Mouse (Mus musculus) hindbrain, embryonic 12.5 days (tissue): ENCODE data around the gene Kxd1. TPM values are rescaled to one million over a fixed set of nuclear protein-coding genes. Genes with fewer than 3 reads are reported as not detected.

ENCODE experiments used
- ATAC-seq: fragments of 200-750 bp; cut with Nextera tagmentation; 2 replicates; pipeline ENCODE4 v1.8.0; 2017; ENCODE audit warnings: moderate TSS enrichment; ENCODE audit not compliant: low FRiP score
- H3K27ac ChIP-seq: fragments of 300-500 bp; sonication (generic); 2 replicates; pipeline ENCODE4 v1.5.1; 2016; ENCODE audit warnings: mild to moderate bottlenecking
- H3K27me3 ChIP-seq: fragments of 300-500 bp; sonication (generic); 2 replicates; pipeline ENCODE4 v1.6.1; 2016; ENCODE audit warnings: mild to moderate bottlenecking
- H3K36me3 ChIP-seq: fragments of 300-500 bp; sonication (generic); 2 replicates; pipeline ENCODE4 v1.6.1; 2016; ENCODE audit warnings: mild to moderate bottlenecking
- H3K4me1 ChIP-seq: fragments of 300-500 bp; sonication (generic); 2 replicates; pipeline ENCODE4 v1.6.1; 2016
- H3K4me2 ChIP-seq: fragments of 300-500 bp; sonication (generic); replicated peaks from 2 replicates; pipeline ENCODE4 v1.6.1; 2016; ENCODE audit warnings: mild to moderate bottlenecking
- H3K4me3 ChIP-seq: fragments of 300-500 bp; sonication (generic); 2 replicates; pipeline ENCODE4 v1.5.1; 2016; ENCODE audit warnings: mild to moderate bottlenecking
- H3K9ac ChIP-seq: fragments of 300-500 bp; sonication (generic); 2 replicates; pipeline ENCODE4 v1.6.1; 2016; ENCODE audit warnings: mild to moderate bottlenecking, moderate library complexity
- H3K9me3 ChIP-seq: fragments of 300-500 bp; sonication (generic); replicated peaks from 2 replicates; pipeline ENCODE4 v1.6.1; 2016; ENCODE audit warnings: mild to moderate bottlenecking
- WGBS: fragments of 180-500 bp; shearing (Covaris S2); methylation state at CpG from one replicate; pipeline ENCODE4 v1.1.7; 2016; 5-methylcytosine and 5-hydroxymethylcytosine counted together
- polyA plus RNA-seq: library from polyadenylated mRNA; unstranded; fragments of >200 nt; fragmentation: Nextera tagmentation; extraction: Ambion mirVana; gene quantifications from 2 replicates; pipeline ENCODE4 v1.2.1, GENCODE M21; 2016

Gene Kxd1
- polyA plus RNA-seq, 1 experiment from 2014 or later = 48.5 TPM

DNA sequence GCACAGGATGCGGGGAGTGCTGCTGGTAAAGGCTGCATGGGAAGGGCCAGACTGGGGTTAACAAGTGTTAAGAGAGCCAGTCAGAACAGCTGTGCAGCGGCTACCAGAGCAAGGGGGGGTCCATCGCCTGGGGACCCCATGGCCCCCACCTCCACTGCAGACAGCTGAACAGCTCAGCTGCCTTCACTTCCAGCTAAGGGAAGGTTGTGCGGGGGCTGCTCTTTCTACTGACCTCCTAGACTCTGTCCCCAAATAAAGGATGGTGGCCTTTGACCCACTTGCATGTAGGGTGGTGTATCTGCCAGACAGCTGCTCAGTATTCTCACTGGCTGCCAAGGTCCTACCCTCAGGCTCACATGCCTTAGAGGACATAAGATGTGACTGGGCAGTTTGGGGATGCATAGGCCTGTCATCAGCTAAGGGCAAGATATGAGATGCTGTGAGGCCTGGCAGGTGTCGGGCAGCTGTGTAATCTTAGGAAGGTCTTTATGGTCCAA lies 60.5 kb downstream of the Kxd1 start:
- H3K36me3 ChIP-seq = peaks cover 3% of the 10 kb centered on the region; the same call in 1 of the 2 replicates
- peaks cover 12% of the 10 kb centered on the region for H3K4me1 ChIP-seq
- H3K4me2 ChIP-seq = no peak overlapping the region
- H3K27me3 ChIP-seq = no peaks in the 10 kb centered on the region
- ATAC-seq = no peak
- WGBS = 67% methylated on average over 5 of the region's 5 CpGs
- no peak overlapping the region for H3K4me3 ChIP-seq
- no peak overlapping the region for H3K27ac ChIP-seq
- H3K9ac ChIP-seq = no peak overlapping the region
- H3K9me3 ChIP-seq = no peaks in the 10 kb centered on the region

DNA sequence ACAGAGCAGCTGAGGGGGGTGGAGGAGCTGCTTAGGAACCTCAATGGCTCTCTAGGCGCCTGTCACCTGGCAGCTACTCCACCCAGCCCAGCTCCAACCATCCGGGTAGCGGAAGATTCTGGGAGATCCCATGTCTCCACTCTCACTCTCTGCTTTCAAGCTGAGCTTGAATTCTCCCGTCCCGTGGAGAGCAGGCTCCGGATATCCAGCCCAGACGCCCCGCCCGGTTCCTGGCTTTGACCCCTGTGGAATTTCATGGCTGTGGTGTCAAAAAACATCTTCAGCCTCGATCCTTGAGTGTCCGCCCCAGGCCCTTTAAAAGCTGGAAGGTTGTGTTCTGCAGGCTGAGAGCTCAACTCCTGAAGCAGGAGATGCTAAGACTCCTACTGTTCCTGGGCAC lies 61.0 kb downstream of the Kxd1 start:
- Histone ChIP-seq H3K27me3 (no peaks in the 10 kb centered on the region), H3K9ac (no peak overlapping the region), H3K36me3 (peaks cover 3% of the 10 kb centered on the region; the same call in 1 of the 2 replicates), H3K27ac (no peak overlapping the region), H3K4me2 (no peak overlapping the region), H3K4me1 (peaks cover 12% of the 10 kb centered on the region), H3K9me3 (no peaks in the 10 kb centered on the region), H3K4me3 (no peak overlapping the region)
- WGBS = 75% methylated on average over 11 of the region's 11 CpGs
- no peak for ATAC-seq

DNA sequence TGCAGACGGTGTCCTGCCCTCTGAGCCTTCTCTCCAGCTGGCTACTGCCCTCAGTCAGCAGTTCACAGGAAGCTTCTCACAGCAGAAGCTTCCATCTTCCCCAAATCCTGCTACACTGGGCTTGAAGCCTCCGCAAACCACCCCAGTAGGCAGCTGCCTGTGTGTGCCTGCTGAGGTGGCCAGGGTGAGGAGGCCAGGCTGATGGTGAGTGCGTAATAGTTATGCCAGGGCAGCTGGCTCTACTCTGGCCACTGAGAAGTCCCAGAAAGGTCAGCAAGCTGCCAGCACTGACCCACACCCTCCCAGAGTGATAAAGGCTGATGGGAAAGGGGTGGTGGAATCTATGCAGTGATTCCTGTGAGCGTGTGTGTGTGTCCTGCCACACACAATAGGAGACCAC lies 61.5 kb downstream of the Kxd1 start:
- Histone ChIP-seq H3K36me3 (peaks cover 3% of the 10 kb centered on the region; the same call in 1 of the 2 replicates), H3K4me3 (no peak overlapping the region), H3K4me2 (no peak overlapping the region), H3K27ac (0 out of 2 replicates have a peak overlapping the region, but pooled peaks have one; percentile 30), H3K9ac (no peak overlapping the region), H3K9me3 (no peaks in the 10 kb centered on the region), H3K27me3 (no peaks in the 10 kb centered on the region), H3K4me1 (peaks cover 12% of the 10 kb centered on the region)
- 84% methylated on average over 4 of the region's 4 CpGs for WGBS
- ATAC-seq = no peak

DNA sequence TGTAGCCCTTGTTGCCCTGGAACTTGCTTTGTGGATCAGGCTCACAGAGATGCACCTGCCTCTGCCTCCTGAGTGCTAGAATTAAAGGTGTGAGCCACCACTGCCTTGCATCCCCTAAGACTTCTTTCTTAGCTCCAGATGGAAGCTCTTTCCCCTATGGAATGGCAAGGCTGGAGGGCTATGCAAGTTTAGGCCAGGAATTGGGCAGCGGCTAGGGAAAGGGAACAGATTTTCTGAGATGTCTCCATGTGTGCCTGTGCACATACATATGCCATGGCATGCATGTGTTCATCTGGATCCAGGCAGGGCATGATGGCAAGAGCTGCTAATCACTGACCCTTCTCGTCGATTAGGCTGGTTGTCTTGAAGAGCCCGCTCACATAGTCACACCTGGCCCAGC lies 62.1 kb downstream of the Kxd1 start:
- Histone ChIP-seq H3K27ac (no peak overlapping the region), H3K4me2 (no peak overlapping the region), H3K27me3 (no peaks in the 10 kb centered on the region), H3K36me3 (peaks cover 3% of the 10 kb centered on the region; the same call in 1 of the 2 replicates), H3K4me3 (no peak overlapping the region), H3K9me3 (no peaks in the 10 kb centered on the region), H3K4me1 (peaks cover 12% of the 10 kb centered on the region), H3K9ac (no peak overlapping the region)
- 96% methylated on average over 4 of the region's 4 CpGs for WGBS
- no peak for ATAC-seq

DNA sequence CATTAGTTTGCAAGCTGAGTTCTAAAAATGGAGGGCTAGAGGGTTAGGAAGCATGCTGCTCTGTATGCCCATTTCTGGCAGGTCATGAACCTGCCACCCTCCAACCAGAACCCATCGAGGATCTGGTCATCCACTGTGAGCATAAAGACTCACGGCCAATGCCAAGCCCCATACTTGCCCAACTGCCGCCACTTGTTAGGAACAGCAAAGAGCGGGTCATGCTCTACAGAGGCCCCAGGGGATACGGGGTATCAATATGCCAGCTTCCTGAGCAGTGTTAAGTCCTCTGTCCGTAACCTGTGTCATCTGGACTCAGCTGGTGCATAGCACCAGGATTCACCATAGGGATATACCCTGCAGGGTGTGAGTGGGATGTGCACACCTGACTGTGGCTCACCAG lies 63.6 kb downstream of the Kxd1 start:
- Histone ChIP-seq H3K4me3 (no peak overlapping the region), H3K27me3 (no peaks in the 10 kb centered on the region), H3K9ac (no peak overlapping the region), H3K4me1 (peaks cover 12% of the 10 kb centered on the region), H3K27ac (no peak overlapping the region), H3K4me2 (no peak overlapping the region), H3K9me3 (no peaks in the 10 kb centered on the region), H3K36me3 (peaks cover 7% of the 10 kb centered on the region; the same call in 1 of the 2 replicates)
- ATAC-seq = no peak
- 88% methylated on average over 6 of the region's 6 CpGs for WGBS

DNA sequence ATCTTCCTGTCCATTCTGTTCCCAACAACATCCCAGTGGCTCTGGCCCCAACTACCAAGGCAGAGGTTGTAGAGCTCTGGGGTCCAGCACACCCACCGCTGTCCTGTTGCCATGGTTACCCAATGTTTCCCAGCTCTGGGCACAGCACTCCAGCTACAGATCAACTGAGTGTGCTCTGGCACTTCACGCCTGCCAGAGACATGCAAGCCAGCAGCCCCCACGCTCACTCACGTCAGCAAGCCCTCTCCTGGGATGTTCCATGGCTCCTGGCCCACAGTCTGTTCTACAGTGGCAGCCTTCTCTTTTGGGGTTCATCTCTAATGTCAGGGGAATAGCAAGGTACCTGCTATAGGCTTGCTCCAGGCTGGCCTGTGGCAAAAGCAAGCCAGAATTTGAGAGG lies 64.5 kb downstream of the Kxd1 start:
- H3K4me2 ChIP-seq = no peak overlapping the region
- 71% methylated on average over 4 of the region's 4 CpGs for WGBS
- no peaks in the 10 kb centered on the region for H3K9me3 ChIP-seq
- no peak overlapping the region for H3K9ac ChIP-seq
- no peak for ATAC-seq
- H3K27me3 ChIP-seq = no peaks in the 10 kb centered on the region
- peaks cover 12% of the 10 kb centered on the region for H3K4me1 ChIP-seq
- H3K4me3 ChIP-seq = no peak overlapping the region
- H3K36me3 ChIP-seq = peaks cover 7% of the 10 kb centered on the region; the same call in 1 of the 2 replicates
- H3K27ac ChIP-seq = no peak overlapping the region

DNA sequence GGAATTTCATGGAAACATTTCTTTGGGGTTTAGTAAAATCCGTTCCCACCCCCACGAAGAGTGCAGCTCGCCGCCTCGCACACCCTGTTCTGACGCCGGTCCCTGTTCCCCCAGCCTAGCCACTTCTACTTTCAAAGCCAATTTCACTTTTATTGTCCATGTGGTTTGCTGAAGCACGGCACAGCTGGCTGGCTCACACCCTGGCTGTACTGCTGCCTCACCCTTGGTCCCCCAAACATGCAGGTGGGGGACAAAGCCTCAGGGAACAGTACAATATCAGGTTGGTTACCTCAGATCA lies 65.3 kb downstream of the Kxd1 start:
- peaks cover 7% of the 10 kb centered on the region; the same call in 1 of the 2 replicates for H3K36me3 ChIP-seq
- no peak overlapping the region for H3K4me3 ChIP-seq
- no peak overlapping the region for H3K27ac ChIP-seq
- peaks cover 12% of the 10 kb centered on the region for H3K4me1 ChIP-seq
- no peaks in the 10 kb centered on the region for H3K9me3 ChIP-seq
- H3K4me2 ChIP-seq = no peak overlapping the region
- H3K27me3 ChIP-seq = no peaks in the 10 kb centered on the region
- no peak overlapping the region for H3K9ac ChIP-seq
- ATAC-seq = no peak
- 93% methylated on average over 8 of the region's 8 CpGs for WGBS

DNA sequence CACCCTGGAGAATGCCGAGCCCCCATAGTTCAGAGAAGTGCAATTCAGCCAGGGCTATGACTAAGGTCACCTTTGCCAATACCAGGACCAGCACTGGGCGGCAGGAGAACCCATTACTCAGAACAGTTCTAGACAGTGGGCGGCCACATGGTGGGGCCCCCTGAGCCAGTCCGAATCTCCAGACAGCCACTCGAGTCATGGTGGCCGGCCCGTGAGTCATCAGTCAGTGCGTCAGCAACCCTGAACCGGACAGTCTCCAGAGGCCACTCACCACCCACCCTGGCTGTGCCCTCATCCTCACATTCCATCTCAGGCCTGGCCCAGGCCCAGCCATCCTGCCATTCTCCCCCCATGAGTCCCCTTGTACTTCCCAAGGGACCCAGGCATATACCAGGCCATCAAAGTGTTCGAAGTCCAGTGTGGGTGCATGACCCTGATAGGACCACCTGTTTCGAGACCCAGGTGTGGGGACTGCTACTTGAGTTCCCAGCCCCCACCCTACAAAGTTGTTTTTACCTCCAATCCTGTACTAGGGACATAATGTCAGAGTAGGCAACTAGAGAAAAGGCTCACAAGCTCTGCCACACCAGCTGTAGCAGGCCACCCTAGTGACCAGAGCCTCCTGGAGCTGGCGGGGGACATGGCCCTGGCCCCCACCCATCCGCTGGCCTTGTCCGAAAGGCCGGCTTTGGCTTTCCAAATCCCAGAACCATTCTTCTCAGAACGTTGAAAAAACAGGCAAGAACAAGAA lies 65.8 kb downstream of the Kxd1 start:
- H3K27me3 ChIP-seq = no peaks in the 10 kb centered on the region
- H3K9me3 ChIP-seq = no peaks in the 10 kb centered on the region
- WGBS = 89% methylated on average over 16 of the region's 16 CpGs
- no peak for ATAC-seq
- peaks cover 7% of the 10 kb centered on the region; the same call in 1 of the 2 replicates for H3K36me3 ChIP-seq
- peaks cover 7% of the 10 kb centered on the region; the same call in 1 of the 2 replicates for H3K4me1 ChIP-seq
- peak overlapping the region; percentile 27; the same call in 1 of the 2 replicates for H3K9ac ChIP-seq
- H3K4me3 ChIP-seq = no peak overlapping the region
- no peak overlapping the region for H3K4me2 ChIP-seq
- H3K27ac ChIP-seq = no peak overlapping the region

DNA sequence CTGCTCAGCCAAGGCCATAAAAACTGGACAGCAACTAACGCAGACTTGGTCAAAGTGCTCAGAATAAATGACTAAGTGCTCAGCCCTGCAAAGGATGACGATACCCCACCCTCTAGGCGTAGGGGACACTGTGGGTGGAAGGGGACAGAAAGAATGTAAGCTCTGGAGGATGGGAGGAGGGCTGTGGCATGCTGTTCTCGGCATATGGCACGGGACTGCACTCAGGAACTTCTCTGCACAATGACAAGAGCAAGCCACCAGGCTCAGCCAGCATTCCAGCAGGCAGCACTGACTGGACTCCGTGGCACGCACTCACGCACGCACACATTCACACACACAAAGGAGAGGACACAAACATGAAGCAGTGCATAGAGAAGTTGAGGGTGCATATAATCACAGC lies 67.2 kb downstream of the Kxd1 start:
- no peak for ATAC-seq
- Histone ChIP-seq H3K9ac (no peak overlapping the region), H3K4me2 (no peak overlapping the region), H3K27me3 (no peaks in the 10 kb centered on the region), H3K4me1 (0 out of 2 replicates have a peak, but pooled peaks cover 7% of the 10 kb centered on the region), H3K36me3 (0 out of 2 replicates have a peak, but pooled peaks cover 4% of the 10 kb centered on the region), H3K9me3 (no peaks in the 10 kb centered on the region), H3K27ac (no peak overlapping the region), H3K4me3 (no peak overlapping the region)
- WGBS = 82% methylated on average over 9 of the region's 9 CpGs

DNA sequence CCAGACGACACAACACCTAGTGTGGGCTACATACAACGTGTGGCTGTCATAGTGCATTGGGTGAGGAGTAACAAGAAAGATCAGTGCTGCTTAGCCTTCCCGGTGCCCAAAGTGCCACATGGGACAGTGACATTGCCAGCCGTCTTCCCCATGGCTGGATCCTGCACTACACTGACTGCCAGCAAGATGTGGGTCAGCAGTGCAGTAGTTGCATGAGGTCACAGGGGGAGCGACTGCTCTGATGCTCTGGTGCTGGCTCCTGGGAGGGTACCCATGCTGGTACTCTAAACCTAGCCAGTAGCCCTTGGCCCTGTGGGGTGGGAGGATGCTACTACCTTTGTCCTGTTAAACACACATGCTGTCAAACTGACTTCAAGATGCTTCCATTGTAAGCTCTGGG lies 67.6 kb downstream of the Kxd1 start:
- Histone ChIP-seq H3K4me3 (no peak overlapping the region), H3K9ac (no peak overlapping the region), H3K36me3 (0 out of 2 replicates have a peak, but pooled peaks cover 4% of the 10 kb centered on the region), H3K4me2 (no peak overlapping the region), H3K9me3 (no peaks in the 10 kb centered on the region), H3K27me3 (no peaks in the 10 kb centered on the region), H3K4me1 (0 out of 2 replicates have a peak, but pooled peaks cover 7% of the 10 kb centered on the region), H3K27ac (no peak overlapping the region)
- WGBS = 90% methylated on average over 5 of the region's 5 CpGs
- no peak for ATAC-seq

DNA sequence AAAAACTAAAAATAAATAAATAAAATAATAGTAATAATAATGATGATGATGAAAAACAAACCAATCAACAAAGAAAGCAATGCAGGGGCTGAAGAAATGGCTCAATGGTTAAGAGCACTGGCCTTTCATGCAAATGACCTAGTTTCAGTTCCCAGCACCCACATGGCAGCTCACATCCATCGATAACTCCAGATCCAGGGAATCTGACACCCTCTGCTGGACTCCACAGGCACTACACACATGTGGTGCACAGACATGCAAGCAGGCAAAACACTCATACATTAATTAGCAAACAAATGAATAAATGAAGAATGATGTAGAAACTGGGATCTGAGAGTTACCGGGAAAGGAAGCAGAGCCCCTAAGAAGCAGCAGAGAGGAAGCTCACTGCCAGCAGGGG lies 68.1 kb downstream of the Kxd1 start:
- Histone ChIP-seq H3K4me3 (no peak overlapping the region), H3K9me3 (no peaks in the 10 kb centered on the region), H3K27me3 (no peaks in the 10 kb centered on the region), H3K4me1 (0 out of 2 replicates have a peak, but pooled peaks cover 7% of the 10 kb centered on the region), H3K36me3 (0 out of 2 replicates have a peak, but pooled peaks cover 4% of the 10 kb centered on the region), H3K4me2 (no peak overlapping the region), H3K27ac (no peak overlapping the region), H3K9ac (no peak overlapping the region)
- ATAC-seq = no peak
- WGBS = 98% methylated on average over 2 of the region's 2 CpGs

DNA sequence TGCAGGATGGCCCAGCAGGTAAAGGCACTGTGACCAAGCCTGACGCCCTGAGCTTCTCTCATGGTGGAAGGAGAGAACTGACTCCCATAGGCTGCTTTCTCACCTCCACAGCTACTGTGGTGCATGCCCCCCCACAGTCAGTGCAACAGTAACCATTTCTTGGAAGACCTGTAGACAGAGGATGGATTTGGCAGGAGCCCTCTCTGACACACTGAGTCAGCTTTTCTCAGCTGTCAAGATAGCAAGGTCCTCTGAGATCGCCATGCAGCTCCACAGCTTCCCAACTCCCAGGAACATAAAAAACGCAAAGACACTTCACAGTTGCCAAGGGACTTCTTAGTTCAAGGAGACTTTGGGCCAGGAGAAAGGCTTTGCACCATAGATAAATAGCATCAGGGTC lies 69.3 kb downstream of the Kxd1 start:
- Histone ChIP-seq H3K27ac (no peak overlapping the region), H3K4me1 (0 out of 2 replicates have a peak, but pooled peaks cover 3% of the 10 kb centered on the region), H3K9me3 (no peaks in the 10 kb centered on the region), H3K4me2 (no peak overlapping the region), H3K9ac (no peak overlapping the region), H3K36me3 (0 out of 2 replicates have a peak, but pooled peaks cover 4% of the 10 kb centered on the region), H3K4me3 (no peak overlapping the region), H3K27me3 (no peaks in the 10 kb centered on the region)
- WGBS = 91% methylated on average over 3 of the region's 3 CpGs
- no peak for ATAC-seq
